Mouse (Mus musculus): Measurements from ENCODE around the gene Ephx1.

DNA sequence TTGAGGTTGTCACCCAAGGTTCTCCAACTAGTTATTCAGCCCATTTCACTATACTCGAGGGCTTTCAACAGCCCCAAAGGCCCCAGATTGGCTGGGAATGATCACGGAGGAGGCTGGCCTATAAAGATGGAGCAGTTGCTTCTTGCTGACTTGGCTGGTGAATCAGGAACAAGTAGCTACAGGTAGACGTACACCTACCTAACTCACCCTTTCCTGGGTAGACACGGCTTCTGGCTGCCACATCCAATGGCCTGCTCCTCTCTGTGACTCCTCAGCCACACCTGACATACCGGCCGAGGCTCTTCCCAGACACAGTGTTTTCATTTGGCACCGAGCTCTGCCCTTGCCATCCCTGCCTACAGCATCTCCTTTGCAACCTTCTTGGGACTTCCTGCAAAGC lies 53.4 kb downstream of the Ephx1 start:
- TF ChIP-seq POLR2A (IDR thresholded peaks at IDR 0.05; ENCODE audit: insufficient read depth, low read length): no peak
- no peak for TF ChIP-seq EP300 (IDR thresholded peaks at IDR 0.05; ENCODE audit: insufficient read depth, low read depth, low read length)
